Mouse (Mus musculus) MEL (cell line): Measurements from ENCODE around the gene Fance.

Source experiments
- CTCF ChIP-seq, 3 experiments: IDR thresholded peaks in 2 of 3; conservative IDR thresholded peaks in 1 of 3; 2 replicates each; pipeline ENCODE4 v1.5.1; 2011 to 2012; ENCODE audit warnings: low read length in 3 of 3, low read depth in 2 of 3, mild to moderate bottlenecking in 2 of 3, improper control_type of control experiment in 1 of 3, inconsistent platforms in 1 of 3, mixed read lengths in 1 of 3, moderate library complexity in 1 of 3; ENCODE audit not compliant: control insufficient read depth in 1 of 3, insufficient read depth in 1 of 3, poor library complexity in 1 of 3, severe bottlenecking in 1 of 3
- EP300 ChIP-seq, 2 experiments: IDR thresholded peaks; 2 replicates each; pipeline ENCODE4 v1.6.1; 2011; ENCODE audit warnings: improper control_type of control experiment in 2 of 2, low read length in 2 of 2, low read depth in 1 of 2, mild to moderate bottlenecking in 1 of 2
- POLR2AphosphoS2 ChIP-seq: IDR thresholded peaks from 2 replicates; pipeline ENCODE4 v1.6.1; 2011; ENCODE audit warnings: low read length, improper control_type of control experiment
- RCOR1 ChIP-seq: IDR thresholded peaks from 2 replicates; pipeline ENCODE4 v1.6.1; 2012; ENCODE audit warnings: low read depth, mild to moderate bottlenecking, inconsistent platforms, low read length, improper control_type of control experiment

DNA sequence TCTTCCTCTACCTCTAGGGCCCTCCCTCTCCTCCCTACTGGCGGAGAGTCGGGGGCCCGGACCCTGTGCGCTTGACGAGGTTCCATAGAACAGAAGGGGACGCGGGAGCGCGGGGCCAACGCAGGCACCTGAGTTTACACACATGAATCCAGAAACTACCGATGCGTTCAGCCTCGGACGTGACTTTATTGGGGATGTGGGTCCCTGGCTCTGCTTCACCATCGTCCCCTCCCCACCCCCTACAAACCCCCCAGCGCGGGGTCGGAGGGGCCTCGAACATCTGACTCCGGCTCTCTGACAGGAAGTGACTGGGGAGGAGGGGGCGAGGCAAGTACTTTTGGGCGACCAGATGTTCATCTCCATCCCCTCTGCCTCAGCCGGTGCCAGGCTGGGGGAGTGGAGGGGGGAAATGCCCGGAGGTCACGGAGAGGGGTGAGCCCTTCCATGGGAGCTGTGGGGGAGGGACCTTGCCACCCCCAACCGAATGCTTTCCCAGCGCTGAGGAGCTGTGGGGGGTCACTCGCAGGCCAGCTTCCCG lies 38.1 kb downstream of the Fance start:
- TF ChIP-seq EP300 (IDR thresholded peaks at IDR 0.05; ENCODE audit: low read depth in 1 of 2, low read length in 2 of 2) (no peak), CTCF (IDR thresholded peaks at IDR 0.05 in 2 of 3, conservative IDR thresholded peaks at IDR 0.05 in 1 of 3; ENCODE audit: control insufficient read depth in 1 of 3, insufficient read depth in 1 of 3, low read depth in 2 of 3, low read length in 3 of 3, poor library complexity in 1 of 3, severe bottlenecking in 1 of 3) (no peak), POLR2AphosphoS2 (no peak), RCOR1 (no peak)
